In genomic region chr2:142548766-142549165, GRCm38 (mm10) we compare ENCODE assay signal across 23 mouse cellular contexts.
DNase-seq lines count a peak whose midpoint lies in the region; ATAC-seq and TF ChIP-seq lines count a peak whose summit lies in the region.
"Had no signal": no experiment of that assay in that cellular context is flagged by ENCODE, and none has a peak within 500 bp of the region (broad histone marks: within the 10 kb centered on the region; RNA-seq: fewer than 3 reads in every experiment).

No protein-coding gene starts in this region.

- H3K4me1 ChIP-seq in forebrain, embryonic 14.5 days (ENCODE audit: control insufficient read depth, insufficient read depth, low read length): no peaks in the 10 kb centered on the region
- peaks cover 4% of the 10 kb centered on the region for H3K4me1 ChIP-seq in forebrain, embryonic 12.5 days
- no peaks in the 10 kb centered on the region for H3K4me1 ChIP-seq in forebrain, postnatal 0 days (ENCODE audit: insufficient read depth)
- no peaks in the 10 kb centered on the region for H3K4me1 ChIP-seq in forebrain, embryonic 10.5 days
- peaks cover 3% of the 10 kb centered on the region; the same call in 1 of the 2 replicates for H3K4me1 ChIP-seq in midbrain, embryonic 11.5 days (ENCODE audit: control insufficient read depth, insufficient read depth, low read length)
- peaks cover 10% of the 10 kb centered on the region for H3K4me1 ChIP-seq in midbrain, embryonic 10.5 days
- H3K4me1 ChIP-seq: embryonic facial prominence, embryonic 10.5 days; embryonic facial prominence, embryonic 12.5 days had no signal

- no peak overlapping the region for H3K4me3 ChIP-seq in forebrain, embryonic 14.5 days (ENCODE audit: low read depth, low read length)
- H3K4me3 ChIP-seq in forebrain, embryonic 12.5 days (replicated peaks): no peak overlapping the region
- H3K4me3 ChIP-seq in forebrain, postnatal 0 days (ENCODE audit: low read depth, low read length): no peak overlapping the region
- no peak overlapping the region for H3K4me3 ChIP-seq in forebrain, embryonic 10.5 days
- H3K4me3 ChIP-seq in midbrain, embryonic 11.5 days (ENCODE audit: low read depth, low read length): no peak overlapping the region
- H3K4me3 ChIP-seq in midbrain, embryonic 10.5 days: no peak overlapping the region
- H3K4me3 ChIP-seq: embryonic facial prominence, embryonic 10.5 days; embryonic facial prominence, embryonic 12.5 days; forebrain, embryonic 13.5 days had no signal

- H3K9ac ChIP-seq in forebrain, embryonic 14.5 days (ENCODE audit: low read length): no peak overlapping the region
- no peak overlapping the region for H3K9ac ChIP-seq in forebrain, embryonic 12.5 days
- H3K9ac ChIP-seq in forebrain, postnatal 0 days: no peak overlapping the region
- no peak overlapping the region for H3K9ac ChIP-seq in midbrain, embryonic 11.5 days (ENCODE audit: low read length)
- H3K9ac ChIP-seq: embryonic facial prominence, embryonic 12.5 days; forebrain, embryonic 13.5 days had no signal

- 86% methylated on average over 4 of the region's 4 CpGs for whole genome bisulfite sequencing in forebrain, embryonic 14.5 days
- WGBS in forebrain, embryonic 12.5 days: 87% methylated on average over 4 of the region's 4 CpGs
- 69% methylated on average over 4 of the region's 4 CpGs for WGBS in forebrain, postnatal 0 days
- WGBS in forebrain, embryonic 10.5 days: 92% methylated on average over 4 of the region's 4 CpGs
- WGBS in midbrain, embryonic 11.5 days: 92% methylated on average over 4 of the region's 4 CpGs
- WGBS in midbrain, embryonic 10.5 days: 93% methylated on average over 4 of the region's 4 CpGs

- intact Hi-C loops in heart, postnatal 25 days (cut with DNase I): no loop called here

- no peaks in the 10 kb centered on the region for H3K36me3 ChIP-seq in forebrain, embryonic 14.5 days (ENCODE audit: control insufficient read depth, insufficient read depth, low read length)
- H3K36me3 ChIP-seq in forebrain, embryonic 12.5 days (replicated peaks): no peaks in the 10 kb centered on the region
- H3K36me3 ChIP-seq in forebrain, postnatal 0 days (ENCODE audit: insufficient read depth): no peaks in the 10 kb centered on the region
- no peaks in the 10 kb centered on the region for H3K36me3 ChIP-seq in forebrain, embryonic 10.5 days (replicated peaks)
- no peaks in the 10 kb centered on the region for H3K36me3 ChIP-seq in midbrain, embryonic 11.5 days (ENCODE audit: control insufficient read depth, insufficient read depth, low read length)
- H3K36me3 ChIP-seq in midbrain, embryonic 10.5 days: no peaks in the 10 kb centered on the region
- H3K36me3 ChIP-seq: embryonic facial prominence, embryonic 10.5 days; embryonic facial prominence, embryonic 12.5 days; G1E had no signal

- no peak overlapping the region for H3K4me2 ChIP-seq in forebrain, embryonic 14.5 days (ENCODE audit: low read length)
- no peak overlapping the region for H3K4me2 ChIP-seq in forebrain, embryonic 12.5 days
- H3K4me2 ChIP-seq in forebrain, postnatal 0 days (ENCODE audit: low read depth): no peak overlapping the region
- no peak overlapping the region for H3K4me2 ChIP-seq in midbrain, embryonic 11.5 days
- H3K4me2 ChIP-seq: embryonic facial prominence, embryonic 12.5 days; forebrain, embryonic 13.5 days had no signal

- no peak; the same call in 1 of the 2 replicates for ATAC-seq in forebrain, embryonic 14.5 days
- no peak for ATAC-seq in forebrain, embryonic 12.5 days (ENCODE audit: low FRiP score)
- ATAC-seq in forebrain, postnatal 0 days: peak; percentile 42; the same call in 1 of the 2 replicates
- ATAC-seq in midbrain, embryonic 11.5 days (ENCODE audit: low FRiP score): no peak
- ATAC-seq: activated CD4-positive, CD25-positive, alpha-beta regulatory T cell, adult 4 months; CD4-positive, CD25-positive, alpha-beta regulatory T cell, adult 4 months; forebrain, embryonic 13.5 days; Patski had no signal

- peak; percentile 64 for DNase-seq in forebrain, embryonic 14.5 days (ENCODE audit: low spot score)
- DNase-seq in forebrain, postnatal 0 days: peak; percentile 48
- DNase-seq in forebrain, embryonic 10.5 days (ENCODE audit: extremely low spot score, low spot score): no peak
- DNase-seq in midbrain, embryonic 11.5 days (ENCODE audit: low spot score, missing footprints): peak; percentile 53
- DNase-seq in midbrain, embryonic 10.5 days (ENCODE audit: low spot score): no peak
- no peak for DNase-seq in heart, postnatal 25 days (ENCODE audit: low spot score)
- DNase-seq: adrenal gland, adult 8-10 months; adrenal gland, postnatal 14 days; adrenal gland, postnatal 36 days; B cell, adult 2 months; cerebellum, adult 11-12 months; cerebellum, adult 2 months; cerebellum, adult 9-10 months; cerebellum, postnatal 10 days; cerebellum, postnatal 25 days had no signal

- no peaks in the 10 kb centered on the region for H3K9me3 ChIP-seq in forebrain, embryonic 14.5 days (replicated peaks; ENCODE audit: control insufficient read depth, low read length)
- H3K9me3 ChIP-seq in forebrain, embryonic 12.5 days: no peaks in the 10 kb centered on the region
- no peaks in the 10 kb centered on the region for H3K9me3 ChIP-seq in forebrain, postnatal 0 days (ENCODE audit: low read length)
- no peaks in the 10 kb centered on the region for H3K9me3 ChIP-seq in forebrain, embryonic 10.5 days
- no peaks in the 10 kb centered on the region for H3K9me3 ChIP-seq in midbrain, embryonic 11.5 days (ENCODE audit: control insufficient read depth, low read length)
- H3K9me3 ChIP-seq in midbrain, embryonic 10.5 days (replicated peaks): no peaks in the 10 kb centered on the region
- H3K9me3 ChIP-seq: embryonic facial prominence, embryonic 10.5 days; embryonic facial prominence, embryonic 12.5 days; forebrain, embryonic 13.5 days; G1E had no signal

- no peak for TF ChIP-seq CTCF in forebrain, postnatal 0 days (IDR thresholded peaks at IDR 0.05; ENCODE audit: low read depth)

- H3K27ac ChIP-seq in forebrain, embryonic 14.5 days (ENCODE audit: low read depth, low read length): no peak overlapping the region
- no peak overlapping the region for H3K27ac ChIP-seq in forebrain, embryonic 12.5 days
- 0 out of 2 replicates have a peak overlapping the region, but pooled peaks have one; percentile 9 for H3K27ac ChIP-seq in forebrain, postnatal 0 days (ENCODE audit: low read depth, low read length)
- no peak overlapping the region for H3K27ac ChIP-seq in forebrain, embryonic 10.5 days
- no peak overlapping the region for H3K27ac ChIP-seq in midbrain, embryonic 11.5 days (ENCODE audit: low read depth, low read length)
- no peak overlapping the region for H3K27ac ChIP-seq in midbrain, embryonic 10.5 days (replicated peaks)
- H3K27ac ChIP-seq: embryonic facial prominence, embryonic 10.5 days; embryonic facial prominence, embryonic 12.5 days; forebrain, embryonic 13.5 days had no signal

- no peaks in the 10 kb centered on the region for H3K27me3 ChIP-seq in forebrain, embryonic 14.5 days (replicated peaks; ENCODE audit: control insufficient read depth, insufficient read depth, low read length)
- no peaks in the 10 kb centered on the region for H3K27me3 ChIP-seq in forebrain, embryonic 12.5 days
- H3K27me3 ChIP-seq in forebrain, postnatal 0 days (ENCODE audit: insufficient read depth, low read length): no peaks in the 10 kb centered on the region
- H3K27me3 ChIP-seq in forebrain, embryonic 10.5 days (ENCODE audit: poor library complexity, severe bottlenecking): no peaks in the 10 kb centered on the region
- H3K27me3 ChIP-seq in midbrain, embryonic 11.5 days (ENCODE audit: control insufficient read depth, insufficient read depth, low read length): no peaks in the 10 kb centered on the region
- no peaks in the 10 kb centered on the region; the same call in 1 of the 2 replicates for H3K27me3 ChIP-seq in midbrain, embryonic 10.5 days (ENCODE audit: low read depth, poor library complexity, severe bottlenecking)
- H3K27me3 ChIP-seq: embryonic facial prominence, embryonic 12.5 days; forebrain, embryonic 13.5 days; Patski had no signal

Comparison
In these comparisons a context has a peak if more than half of its experiments do, and no peak if none do; other contexts are left out.
1. DNase-seq: peak in forebrain, embryonic 14.5 days (single experiment), forebrain, postnatal 0 days (single experiment) and midbrain, embryonic 11.5 days (single experiment); none in forebrain, embryonic 10.5 days (single experiment), midbrain, embryonic 10.5 days (single experiment) and heart, postnatal 25 days (single experiment).